Mouse (Mus musculus) erythroblast, embryonic 14.5 days (primary cell): ENCODE results near the gene Acsl5.

Source experiments
- GATA1 ChIP-seq: IDR thresholded peaks from 2 replicates; pipeline ENCODE4 v1.6.1; 2012; ENCODE audit warnings: low read length, inconsistent platforms, mixed read lengths
- TAL1 ChIP-seq: IDR thresholded peaks from 3 replicates; pipeline ENCODE4 v1.6.1; 2012; ENCODE audit warnings: low read length, inconsistent platforms, mixed read lengths

DNA sequence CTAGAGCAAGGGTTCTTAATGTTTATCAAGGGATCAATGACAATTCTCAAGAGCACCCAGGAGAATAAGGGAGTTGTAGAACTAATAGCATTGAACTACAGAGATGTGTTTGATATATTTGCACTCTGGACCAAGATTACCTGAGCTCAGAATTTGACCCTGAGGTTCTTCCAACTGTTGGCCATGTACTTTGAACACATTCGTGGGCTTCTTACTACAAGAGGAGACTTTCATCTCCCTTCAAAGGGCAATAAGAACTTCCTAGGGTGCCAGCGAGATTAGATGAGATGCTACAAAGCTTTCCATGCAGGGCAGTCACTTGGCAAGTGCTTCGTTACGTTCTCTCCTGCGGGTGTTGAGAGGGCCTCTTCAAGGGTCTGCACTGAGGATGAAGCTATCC is 4.2 kb upstream of the Acsl5 start:
- TF ChIP-seq GATA1 (no peak), TAL1 (no peak)
